Mouse (Mus musculus) forebrain, embryonic 11.5 days (tissue): ENCODE data around the gene Pold3. TPM values are rescaled to one million over a fixed set of nuclear protein-coding genes. Genes with fewer than 3 reads are reported as not detected.

ENCODE experiments used
- ATAC-seq: fragments of 200-750 bp; cut with Nextera tagmentation; replicated peaks from 2 replicates; pipeline ENCODE4 v1.8.0; 2017; ENCODE audit warnings: moderate TSS enrichment; ENCODE audit not compliant: low FRiP score
- DNase-seq: peaks from one replicate; pipeline ENCODE4 v3.0.0-alpha.2; 2017; ENCODE audit warnings: low spot score
- H3K27ac ChIP-seq: fragments of 300-500 bp; sonication (generic); 2 replicates; pipeline ENCODE4 v1.5.1; 2014; ENCODE audit warnings: low read depth, low read length
- H3K27me3 ChIP-seq: fragments of 300-500 bp; sonication (generic); 2 replicates; pipeline ENCODE4 v1.6.1; 2014; ENCODE audit warnings: mild to moderate bottlenecking, low read length, mixed read lengths; ENCODE audit not compliant: control insufficient read depth, insufficient read depth
- H3K36me3 ChIP-seq: fragments of 300-500 bp; sonication (generic); 2 replicates; pipeline ENCODE4 v1.6.1; 2014; ENCODE audit warnings: mild to moderate bottlenecking, low read length, moderate library complexity, mixed read lengths; ENCODE audit not compliant: control insufficient read depth, insufficient read depth
- H3K4me1 ChIP-seq: fragments of 300-500 bp; sonication (generic); replicated peaks from 2 replicates; pipeline ENCODE4 v1.6.1; 2014; ENCODE audit warnings: low read length, mixed read lengths; ENCODE audit not compliant: control insufficient read depth, insufficient read depth
- H3K4me2 ChIP-seq: fragments of 300-500 bp; sonication (generic); 2 replicates; pipeline ENCODE4 v1.6.1; 2014; ENCODE audit warnings: low read depth, mild to moderate bottlenecking, low read length, moderate library complexity, mixed read lengths; ENCODE audit not compliant: severe bottlenecking
- H3K4me3 ChIP-seq: fragments of 300-500 bp; sonication (generic); 2 replicates; pipeline ENCODE4 v1.5.1; 2014; ENCODE audit warnings: low read depth, low read length
- H3K9ac ChIP-seq: fragments of 300-500 bp; sonication (generic); 2 replicates; pipeline ENCODE4 v1.6.1; 2014; ENCODE audit warnings: low read length
- H3K9me3 ChIP-seq: fragments of 300-500 bp; sonication (generic); 2 replicates; pipeline ENCODE4 v1.6.1; 2016; ENCODE audit warnings: low read length, mixed read lengths; ENCODE audit not compliant: control insufficient read depth
- WGBS: fragments of 180-500 bp; shearing (Covaris S2); extraction: QIAGEN DNeasy Blood & Tissue Kit; methylation state at CpG from one replicate; pipeline ENCODE4 v1.1.7; 2014; 5-methylcytosine and 5-hydroxymethylcytosine counted together
- polyA plus RNA-seq: library from polyadenylated mRNA; unstranded; fragments of >200 nt; fragmentation: Nextera tagmentation; extraction: Ambion mirVana; gene quantifications from 2 replicates; pipeline ENCODE4 v1.2.1, GENCODE M21; 2014

Pold3 gene
- polyA plus RNA-seq, 1 experiment from 2014 or later, result 121 TPM

DNA sequence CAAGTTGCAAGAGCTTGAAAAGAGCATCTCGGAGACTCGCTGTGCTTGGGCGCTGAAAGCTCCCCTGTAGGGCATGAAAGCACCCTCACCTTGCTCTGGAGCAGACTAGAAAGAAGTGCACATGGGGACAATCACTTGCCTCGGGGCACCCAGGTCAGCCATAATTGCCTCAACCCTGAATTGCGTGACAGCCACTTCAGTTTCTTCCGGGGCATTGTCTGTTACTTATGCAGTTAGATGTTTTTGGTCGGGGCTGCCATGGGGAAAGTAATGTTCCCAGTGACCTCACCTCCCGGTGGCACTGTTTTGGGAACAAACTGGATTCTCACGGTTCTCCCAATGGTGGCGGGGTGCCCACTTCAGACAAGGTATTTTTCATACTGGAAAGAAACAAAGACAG is 28.7 kb upstream of the Pold3 start:
- no peak overlapping the region for H3K4me2 ChIP-seq
- H3K9ac ChIP-seq, result no peak overlapping the region
- no peaks in the 10 kb centered on the region for H3K9me3 ChIP-seq
- 61% methylated on average over 10 of the region's 10 CpGs for WGBS
- no peak for DNase-seq
- no peak overlapping the region for H3K27ac ChIP-seq
- ATAC-seq, result no peak
- H3K27me3 ChIP-seq, result no peaks in the 10 kb centered on the region
- H3K4me1 ChIP-seq, result no peaks in the 10 kb centered on the region
- H3K36me3 ChIP-seq, result no peaks in the 10 kb centered on the region
- H3K4me3 ChIP-seq, result no peak overlapping the region

DNA sequence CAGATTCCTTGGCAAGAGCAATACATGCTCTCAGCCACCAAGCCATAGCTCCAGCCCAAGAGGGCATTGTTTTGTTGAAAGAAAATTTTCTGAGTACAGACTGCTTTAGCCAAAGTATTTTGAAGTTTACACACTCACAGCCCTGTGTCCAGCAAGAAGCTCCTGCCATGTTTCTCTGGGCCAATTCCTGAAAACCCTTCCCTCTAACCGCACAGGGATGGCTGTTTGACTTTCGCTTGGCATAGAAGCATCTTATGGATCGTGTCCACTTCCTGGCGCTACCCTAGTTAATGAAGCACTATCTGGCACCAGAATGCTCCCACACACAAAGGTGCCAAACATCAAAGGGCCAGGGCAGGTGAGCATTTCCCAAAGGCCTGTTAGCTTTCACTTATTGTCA is 27.2 kb upstream of the Pold3 start:
- Histone ChIP-seq H3K27me3 (no peaks in the 10 kb centered on the region), H3K27ac (no peak overlapping the region), H3K36me3 (no peaks in the 10 kb centered on the region), H3K9me3 (no peaks in the 10 kb centered on the region), H3K4me1 (no peaks in the 10 kb centered on the region), H3K4me3 (no peak overlapping the region), H3K4me2 (no peak overlapping the region), H3K9ac (no peak overlapping the region)
- no peak for DNase-seq
- 93% methylated on average over 4 of the region's 4 CpGs for WGBS
- ATAC-seq, result no peak

DNA sequence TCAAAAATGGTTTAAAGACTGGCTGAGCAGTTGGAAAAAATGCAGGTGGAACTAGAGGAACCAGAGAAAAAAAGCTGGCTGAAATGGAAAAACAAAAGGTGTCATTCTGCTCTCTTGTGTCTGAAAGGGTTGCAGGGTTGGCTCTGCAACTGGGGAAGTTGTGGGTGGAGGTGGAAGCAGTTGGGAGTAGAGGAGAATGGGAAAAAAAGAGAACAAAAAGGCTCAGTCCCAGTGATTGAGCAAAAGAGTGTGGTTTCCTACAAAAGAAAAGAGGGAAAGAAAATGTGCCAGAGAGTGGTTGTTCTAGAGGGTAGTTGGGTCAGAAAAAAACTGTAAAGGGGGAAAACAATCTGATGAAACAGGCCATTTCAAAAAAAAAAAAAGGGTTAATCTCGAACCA is 19.2 kb upstream of the Pold3 start:
- no peaks in the 10 kb centered on the region for H3K4me1 ChIP-seq
- H3K27ac ChIP-seq, result no peak overlapping the region
- no peak overlapping the region for H3K4me2 ChIP-seq
- WGBS, result 64% methylated on average over 1 of the region's 1 CpGs
- no peaks in the 10 kb centered on the region for H3K9me3 ChIP-seq
- H3K36me3 ChIP-seq, result no peaks in the 10 kb centered on the region
- H3K27me3 ChIP-seq, result no peaks in the 10 kb centered on the region
- ATAC-seq, result no peak
- DNase-seq, result no peak
- no peak overlapping the region for H3K4me3 ChIP-seq
- H3K9ac ChIP-seq, result no peak overlapping the region

DNA sequence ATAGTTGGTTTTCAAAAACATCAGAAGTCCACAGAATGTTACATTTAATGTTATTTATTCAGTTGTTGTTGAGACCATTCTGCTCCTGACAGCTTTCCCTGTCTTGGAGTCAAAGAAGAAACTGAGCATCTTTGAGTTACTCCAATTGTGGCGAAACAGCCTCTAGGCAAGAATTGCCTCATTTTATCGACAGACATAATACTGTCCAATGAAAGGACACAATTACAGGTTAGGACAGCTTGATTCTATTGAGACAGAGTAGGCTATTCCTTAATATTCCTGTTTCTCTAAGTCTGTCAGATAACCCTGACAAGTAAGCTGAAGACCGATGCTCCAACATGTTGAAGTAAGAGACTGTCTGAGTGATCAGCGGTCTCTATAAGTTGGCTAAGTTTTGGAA is 16.7 kb upstream of the Pold3 start:
- DNase-seq, result no peak
- 94% methylated on average over 4 of the region's 4 CpGs for WGBS
- Histone ChIP-seq H3K27me3 (no peaks in the 10 kb centered on the region), H3K27ac (no peak overlapping the region), H3K9ac (no peak overlapping the region), H3K4me3 (no peak overlapping the region), H3K36me3 (no peaks in the 10 kb centered on the region), H3K9me3 (no peaks in the 10 kb centered on the region), H3K4me1 (no peaks in the 10 kb centered on the region), H3K4me2 (no peak overlapping the region)
- no peak for ATAC-seq

DNA sequence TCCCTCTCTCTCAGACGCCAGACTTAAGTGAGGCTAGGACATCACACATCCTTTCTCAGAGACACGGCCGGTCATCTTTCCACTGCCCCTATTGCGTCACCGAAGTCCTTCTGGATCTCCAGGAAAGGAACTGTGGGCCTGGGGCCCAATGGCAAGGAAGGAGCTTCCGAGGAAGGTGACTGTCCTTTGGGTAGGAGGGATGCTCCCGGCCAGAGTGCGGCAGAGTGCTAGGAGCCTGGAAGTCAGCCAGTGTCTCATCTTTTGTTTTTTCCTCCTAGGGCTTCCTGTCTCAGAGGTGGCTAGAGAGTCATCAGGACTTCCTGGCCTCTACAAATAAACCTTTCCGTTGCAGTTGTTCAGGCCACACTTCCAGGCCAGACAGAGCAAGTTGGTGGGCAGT is 15.7 kb upstream of the Pold3 start:
- 86% methylated on average over 9 of the region's 9 CpGs for WGBS
- Histone ChIP-seq H3K36me3 (no peaks in the 10 kb centered on the region), H3K4me3 (no peak overlapping the region), H3K9me3 (no peaks in the 10 kb centered on the region), H3K27ac (no peak overlapping the region), H3K9ac (no peak overlapping the region), H3K4me2 (no peak overlapping the region), H3K4me1 (no peaks in the 10 kb centered on the region), H3K27me3 (no peaks in the 10 kb centered on the region)
- no peak for DNase-seq
- no peak for ATAC-seq

DNA sequence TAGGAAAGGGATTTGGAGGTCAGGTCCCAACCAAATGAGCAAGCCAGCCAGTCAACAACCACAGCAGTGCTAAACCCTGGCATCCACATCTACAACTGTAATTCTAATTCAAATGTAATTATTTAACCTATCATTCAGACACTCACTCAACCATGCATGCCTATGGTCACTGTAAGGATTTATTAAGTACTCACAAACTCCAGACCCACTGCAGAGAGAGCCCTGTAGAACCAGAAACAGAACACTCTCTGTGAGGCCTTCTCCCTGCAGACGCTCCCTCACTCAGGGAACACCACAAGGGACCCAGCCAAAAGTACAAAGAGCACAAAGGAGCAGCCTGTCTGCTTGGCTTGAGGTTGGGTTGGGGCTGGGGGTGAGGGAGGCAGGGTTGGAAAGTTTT is 11.0 kb upstream of the Pold3 start:
- no peaks in the 10 kb centered on the region for H3K27me3 ChIP-seq
- no peaks in the 10 kb centered on the region for H3K4me1 ChIP-seq
- 84% methylated on average over 1 of the region's 1 CpGs for WGBS
- no peaks in the 10 kb centered on the region for H3K36me3 ChIP-seq
- no peak for ATAC-seq
- DNase-seq, result no peak
- H3K9me3 ChIP-seq, result no peaks in the 10 kb centered on the region
- no peak overlapping the region for H3K4me3 ChIP-seq
- no peak overlapping the region for H3K9ac ChIP-seq
- H3K27ac ChIP-seq, result no peak overlapping the region
- no peak overlapping the region for H3K4me2 ChIP-seq

DNA sequence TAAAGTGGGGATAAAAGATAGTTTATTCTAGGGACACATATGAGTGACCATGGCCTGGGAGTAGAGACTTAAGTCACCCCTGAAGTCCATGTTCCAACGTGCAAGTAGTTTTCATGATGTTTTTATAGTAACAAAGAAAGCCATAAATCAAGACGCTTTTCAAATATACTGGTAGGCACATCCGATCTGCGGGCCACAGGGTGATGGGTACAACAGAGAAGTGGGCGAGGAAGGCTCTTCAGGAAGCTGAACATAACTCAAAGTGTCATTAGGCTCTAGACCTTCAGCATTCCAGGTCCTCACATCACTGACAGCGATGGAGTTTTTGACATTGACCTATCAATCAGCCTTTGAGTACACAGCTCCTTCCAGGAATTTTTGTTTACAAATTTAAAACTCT is 9.2 kb upstream of the Pold3 start:
- DNase-seq, result no peak
- Histone ChIP-seq H3K27me3 (no peaks in the 10 kb centered on the region), H3K9ac (no peak overlapping the region), H3K9me3 (no peaks in the 10 kb centered on the region), H3K4me2 (no peak overlapping the region), H3K4me1 (no peaks in the 10 kb centered on the region), H3K4me3 (no peak overlapping the region), H3K27ac (no peak overlapping the region), H3K36me3 (no peaks in the 10 kb centered on the region)
- ATAC-seq, result no peak
- WGBS, result 85% methylated on average over 6 of the region's 6 CpGs

DNA sequence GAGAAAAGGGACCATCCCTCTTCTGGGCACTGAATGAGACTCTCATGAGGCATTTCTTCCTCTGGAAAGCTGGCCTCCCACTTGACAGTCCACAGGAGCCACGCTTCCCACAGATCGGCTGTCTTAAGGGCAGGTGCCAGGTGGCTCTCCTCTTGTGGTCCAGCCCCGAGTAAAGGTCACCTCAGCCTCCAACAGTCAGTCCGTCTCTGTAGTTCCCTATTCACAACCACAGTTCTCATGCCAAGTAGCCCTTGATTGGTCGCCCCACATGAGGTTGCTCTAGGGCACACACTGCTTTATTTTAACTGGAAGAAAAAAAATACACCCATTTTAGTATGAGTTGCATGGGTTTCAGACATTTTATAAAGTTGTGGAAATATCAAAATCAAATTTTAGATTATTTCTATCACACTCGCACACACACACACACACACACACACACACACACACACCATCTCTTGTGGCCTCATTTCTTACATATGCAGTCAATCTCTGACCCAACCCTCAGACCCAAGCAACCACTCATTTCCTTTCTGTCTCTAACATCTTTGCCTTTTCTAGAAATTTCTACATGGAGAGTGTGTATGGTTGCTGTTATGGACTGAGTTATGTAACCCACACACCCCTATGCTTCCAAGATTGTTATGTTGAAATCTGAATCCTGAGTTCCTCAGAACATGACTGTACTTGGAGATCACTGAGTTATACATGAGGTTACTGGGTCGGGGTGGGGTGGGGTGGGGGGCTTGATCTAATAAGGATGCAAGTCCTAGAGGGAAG is 7.1 kb upstream of the Pold3 start:
- Histone ChIP-seq H3K9ac (no peak overlapping the region), H3K27me3 (no peaks in the 10 kb centered on the region), H3K9me3 (no peaks in the 10 kb centered on the region), H3K4me1 (0 out of 2 replicates have a peak, but pooled peaks cover 2% of the 10 kb centered on the region), H3K4me2 (no peak overlapping the region), H3K27ac (no peak overlapping the region), H3K4me3 (no peak overlapping the region), H3K36me3 (no peaks in the 10 kb centered on the region)
- ATAC-seq, result no peak
- DNase-seq, result no peak
- WGBS, result 92% methylated on average over 7 of the region's 7 CpGs

DNA sequence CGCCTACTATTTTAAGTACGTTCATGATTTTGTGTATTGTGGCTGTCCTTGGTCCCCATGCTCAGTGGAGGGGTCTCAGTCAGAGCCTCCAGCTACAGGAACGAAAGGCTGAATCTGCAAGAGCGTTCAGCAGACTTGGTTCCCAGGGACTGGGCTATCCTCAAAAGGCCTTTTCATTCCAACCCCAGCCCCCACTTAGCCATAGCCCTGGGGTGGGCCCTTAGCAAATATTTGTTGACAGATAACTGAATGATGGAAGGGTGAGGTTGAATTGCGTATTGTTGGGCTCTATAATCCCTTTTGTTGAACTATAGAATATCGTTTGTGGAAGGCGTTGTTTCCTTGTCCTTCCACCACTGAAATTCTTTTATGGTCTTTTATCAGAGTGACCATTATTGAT is 5.1 kb upstream of the Pold3 start:
- Histone ChIP-seq H3K9me3 (no peaks in the 10 kb centered on the region), H3K4me1 (0 out of 2 replicates have a peak, but pooled peaks cover 2% of the 10 kb centered on the region), H3K9ac (no peak overlapping the region), H3K4me3 (no peak overlapping the region), H3K27ac (no peak overlapping the region), H3K27me3 (no peaks in the 10 kb centered on the region), H3K36me3 (no peaks in the 10 kb centered on the region), H3K4me2 (no peak overlapping the region)
- no peak for DNase-seq
- no peak for ATAC-seq
- 81% methylated on average over 7 of the region's 7 CpGs for WGBS
